In genomic region chr13:116711148-116711865, GRCm38 (mm10) we compare ENCODE assay signal across 8 mouse cellular contexts.
DNase-seq lines count a peak whose midpoint lies in the region; ATAC-seq lines count a peak whose summit lies in the region.

No protein-coding gene starts in this region.

- peaks cover 68% of the 10 kb centered on the region for H3K27me3 ChIP-seq in hindbrain, embryonic 15.5 days
- H3K27me3 ChIP-seq in midbrain, embryonic 16.5 days (ENCODE audit: control insufficient read depth, insufficient read depth, low read depth, low read length) = peaks cover 40% of the 10 kb centered on the region

- peak; percentile 8 for DNase-seq in kidney, adult 18-20 months
- no peak for DNase-seq in kidney, postnatal 10 days
- DNase-seq in thymus, postnatal 0 days (ENCODE audit: low spot score) = no peak
- no peak for DNase-seq in right cerebral cortex, postnatal 10 days (ENCODE audit: low spot score in 2 of 2)

- H3K4me1 ChIP-seq in brown adipose tissue, adult 24 weeks (ENCODE audit: control insufficient read depth, insufficient read depth, insufficient read length, low read length) = no peaks in the 10 kb centered on the region
- peaks cover 11% of the 10 kb centered on the region for H3K4me1 ChIP-seq in hindbrain, embryonic 15.5 days (replicated peaks)
- H3K4me1 ChIP-seq in midbrain, embryonic 16.5 days (ENCODE audit: control insufficient read depth, insufficient read depth, low read length) = peaks cover 7% of the 10 kb centered on the region; the same call in 1 of the 2 replicates

- peak overlapping the region; percentile 51 for H3K4me2 ChIP-seq in hindbrain, embryonic 15.5 days
- H3K4me2 ChIP-seq in midbrain, embryonic 16.5 days (ENCODE audit: low read length) = peak overlapping the region; percentile 52

- no peaks in the 10 kb centered on the region for H3K36me3 ChIP-seq in hindbrain, embryonic 15.5 days
- H3K36me3 ChIP-seq in midbrain, embryonic 16.5 days (ENCODE audit: control insufficient read depth, insufficient read depth, low read length) = no peaks in the 10 kb centered on the region

- 1% methylated on average over 22 of the region's 22 CpGs for WGBS in hindbrain, embryonic 15.5 days
- 2% methylated on average over 22 of the region's 22 CpGs for WGBS in midbrain, embryonic 16.5 days

- no peaks in the 10 kb centered on the region for H3K9me3 ChIP-seq in hindbrain, embryonic 15.5 days
- no peaks in the 10 kb centered on the region for H3K9me3 ChIP-seq in midbrain, embryonic 16.5 days (replicated peaks; ENCODE audit: control insufficient read depth, low read length, poor library complexity, severe bottlenecking)

- H3K27ac ChIP-seq in brown adipose tissue, adult 24 weeks (replicated peaks; ENCODE audit: low read depth, low read length) = no peak overlapping the region
- no peak overlapping the region for H3K27ac ChIP-seq in hindbrain, embryonic 15.5 days (replicated peaks)
- H3K27ac ChIP-seq in midbrain, embryonic 16.5 days (ENCODE audit: low read length) = no peak overlapping the region

- peak; percentile 31; the same call in 1 of the 2 replicates for ATAC-seq in hindbrain, embryonic 15.5 days (ENCODE audit: low FRiP score, low read depth)
- ATAC-seq in midbrain, embryonic 16.5 days = peak; percentile 32; the same call in 1 of the 2 replicates
- ATAC-seq in activated CD4-positive, CD25-positive, alpha-beta regulatory T cell, adult 4 months = no peak

- H3K9ac ChIP-seq in hindbrain, embryonic 15.5 days = no peak overlapping the region
- H3K9ac ChIP-seq in midbrain, embryonic 16.5 days (ENCODE audit: low read depth, low read length) = no peak overlapping the region

- peak overlapping the region; percentile 9; the same call in 1 of the 2 replicates for H3K4me3 ChIP-seq in brown adipose tissue, adult 24 weeks (ENCODE audit: insufficient read depth, low read depth, low read length)
- H3K4me3 ChIP-seq in hindbrain, embryonic 15.5 days = peak overlapping the region; percentile 24; the same call in 1 of the 2 replicates
- H3K4me3 ChIP-seq in midbrain, embryonic 16.5 days (ENCODE audit: low read depth, low read length) = peak overlapping the region; percentile 24; the same call in 1 of the 2 replicates
